Mouse (Mus musculus): ENCODE results near the gene Gipc2. TPM values are rescaled to one million over a fixed set of nuclear protein-coding genes. Genes with fewer than 3 reads are reported as not detected.

The Gipc2 gene
- polyA plus RNA-seq, 1 experiment: 9.7 TPM

DNA sequence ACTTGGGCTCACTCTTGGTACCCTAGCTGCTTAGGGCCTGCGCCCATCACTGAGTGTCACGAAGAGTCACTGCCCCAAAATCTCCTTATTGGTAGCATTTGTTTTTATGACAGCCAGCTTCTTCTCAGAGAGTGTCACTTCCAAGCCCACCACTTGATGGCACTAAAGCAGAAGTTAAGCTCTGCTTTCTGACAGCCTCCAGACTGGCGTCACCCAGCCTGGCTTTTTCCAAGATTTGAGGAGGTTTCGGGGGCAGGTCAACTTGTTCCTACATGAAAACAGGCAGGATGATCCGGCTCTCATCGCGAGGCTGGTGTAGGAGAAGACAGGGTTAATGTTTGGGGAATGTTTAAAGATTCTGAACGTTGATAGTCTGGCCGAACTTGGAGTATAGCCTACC is 54.9 kb downstream of the Gipc2 start:
- 12% methylated on average over 9 of the region's 9 CpGs for WGBS
- Histone ChIP-seq H3K4me3 (replicated peaks; ENCODE audit: insufficient read depth, low read depth, low read length) (peak overlapping the region; percentile 41), H3K4me1 (ENCODE audit: control insufficient read depth, insufficient read depth, low read length) (no peaks in the 10 kb centered on the region; the same call in 1 of the 2 replicates), H3K27me3 (ENCODE audit: control insufficient read depth, insufficient read depth, low read length) (no peaks in the 10 kb centered on the region), H3K27ac (ENCODE audit: insufficient read depth, low read length) (no peak overlapping the region)
- TF ChIP-seq CTCF (IDR thresholded peaks at IDR 0.05; ENCODE audit: borderline replicate concordance, insufficient read depth, low read depth, low read length) (peak; percentile 77), POLR2A (IDR thresholded peaks at IDR 0.05; ENCODE audit: borderline replicate concordance, insufficient read depth, low read length) (no peak)
- DNase-seq: peak; percentile 72 to 79

DNA sequence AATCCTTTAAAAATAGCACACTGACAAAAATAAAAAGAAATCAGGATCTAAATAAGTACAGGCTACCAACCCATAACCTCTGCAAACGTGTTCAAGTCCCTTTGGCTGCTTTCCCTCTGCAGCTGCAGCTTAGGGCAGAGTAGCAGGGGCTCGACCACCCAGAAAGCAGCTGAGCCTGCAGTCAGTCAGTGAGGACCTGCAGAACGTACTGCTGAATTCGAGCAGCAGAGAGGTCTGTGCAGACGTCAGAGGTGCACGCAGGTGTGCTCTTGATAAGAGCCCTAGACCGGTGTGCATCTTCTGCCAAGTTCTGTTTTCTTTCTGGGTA is 56.8 kb downstream of the Gipc2 start:
- Histone ChIP-seq H3K27me3 (ENCODE audit: control insufficient read depth, insufficient read depth, low read length) (no peaks in the 10 kb centered on the region), H3K4me1 (ENCODE audit: control insufficient read depth, insufficient read depth, low read length) (no peaks in the 10 kb centered on the region; the same call in 1 of the 2 replicates), H3K4me3 (replicated peaks; ENCODE audit: insufficient read depth, low read depth, low read length) (no peak overlapping the region), H3K27ac (ENCODE audit: insufficient read depth, low read length) (no peak overlapping the region)
- no peak for TF ChIP-seq POLR2A (IDR thresholded peaks at IDR 0.05; ENCODE audit: borderline replicate concordance, insufficient read depth, low read length)
- no peak for TF ChIP-seq CTCF (IDR thresholded peaks at IDR 0.05; ENCODE audit: borderline replicate concordance, insufficient read depth, low read depth, low read length)
- WGBS: 57% methylated on average over 7 of the region's 7 CpGs
- DNase-seq: no peak

DNA sequence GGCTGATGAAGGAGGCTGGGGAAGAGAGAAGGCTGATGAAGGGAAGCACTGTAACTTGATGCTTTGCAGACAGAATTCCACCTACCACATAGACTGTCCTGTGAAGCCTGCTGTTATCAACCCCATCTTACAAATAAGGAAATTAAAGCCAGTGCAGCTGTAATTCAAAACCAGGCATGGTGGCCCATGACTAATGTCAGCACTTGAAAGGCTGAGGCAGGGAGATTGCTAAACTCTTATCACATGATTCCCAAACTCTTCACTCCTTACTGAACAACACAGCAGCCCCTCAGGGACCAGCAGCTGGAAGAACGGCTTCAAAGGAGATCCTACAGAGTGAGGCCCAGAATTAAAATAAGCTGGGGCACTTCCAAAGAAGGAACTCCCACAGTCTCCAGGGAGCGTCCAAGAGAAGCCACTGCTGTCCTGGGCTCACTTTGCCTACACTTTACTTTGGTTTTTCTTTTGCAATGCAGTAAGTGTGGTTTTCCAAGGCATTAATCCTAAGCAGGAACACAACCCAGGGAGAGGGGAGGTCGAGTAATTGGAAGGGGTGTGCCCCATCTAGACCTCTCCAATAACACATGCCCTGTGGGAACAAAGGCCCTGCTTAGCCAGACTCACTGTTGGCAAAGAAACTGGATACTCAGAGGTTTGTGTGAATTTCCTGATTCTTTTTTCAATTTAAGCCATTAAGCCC is 57.3 kb downstream of the Gipc2 start:
- DNase-seq: no peak
- Histone ChIP-seq H3K27me3 (ENCODE audit: control insufficient read depth, insufficient read depth, low read length) (no peaks in the 10 kb centered on the region), H3K27ac (ENCODE audit: insufficient read depth, low read length) (no peak overlapping the region), H3K4me3 (replicated peaks; ENCODE audit: insufficient read depth, low read depth, low read length) (no peak overlapping the region), H3K4me1 (ENCODE audit: control insufficient read depth, insufficient read depth, low read length) (no peaks in the 10 kb centered on the region; the same call in 1 of the 2 replicates)
- TF ChIP-seq POLR2A (IDR thresholded peaks at IDR 0.05; ENCODE audit: borderline replicate concordance, insufficient read depth, low read length) (no peak), CTCF (IDR thresholded peaks at IDR 0.05; ENCODE audit: borderline replicate concordance, insufficient read depth, low read depth, low read length) (no peak)
- 50% methylated on average over 3 of the region's 3 CpGs for WGBS

DNA sequence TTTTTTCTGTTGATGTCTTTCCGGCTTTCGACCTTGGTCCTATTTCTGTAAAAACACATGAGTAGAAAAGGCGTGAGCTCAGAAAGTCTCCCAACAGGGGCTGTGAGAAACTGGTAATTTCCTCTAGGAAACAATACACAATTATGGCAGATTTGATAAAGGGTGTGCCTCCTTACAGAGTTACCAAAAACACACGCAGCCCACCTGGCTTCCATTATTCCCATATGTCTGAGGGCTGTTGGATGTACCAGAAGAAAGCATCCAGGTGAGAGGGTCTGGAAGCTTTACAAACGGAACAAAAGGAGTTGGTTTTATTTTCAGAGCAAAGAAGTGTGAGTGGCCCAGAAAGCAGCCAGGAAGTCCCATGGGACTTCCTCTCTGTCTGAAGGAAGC is 58.0 kb downstream of the Gipc2 start:
- Histone ChIP-seq H3K4me3 (replicated peaks; ENCODE audit: insufficient read depth, low read depth, low read length) (no peak overlapping the region), H3K27me3 (ENCODE audit: control insufficient read depth, insufficient read depth, low read length) (no peaks in the 10 kb centered on the region), H3K4me1 (ENCODE audit: control insufficient read depth, insufficient read depth, low read length) (no peaks in the 10 kb centered on the region; the same call in 1 of the 2 replicates), H3K27ac (ENCODE audit: insufficient read depth, low read length) (no peak overlapping the region)
- 87% methylated on average over 5 of the region's 5 CpGs for WGBS
- no peak for DNase-seq
- TF ChIP-seq CTCF (IDR thresholded peaks at IDR 0.05; ENCODE audit: borderline replicate concordance, insufficient read depth, low read depth, low read length) (no peak), POLR2A (IDR thresholded peaks at IDR 0.05; ENCODE audit: borderline replicate concordance, insufficient read depth, low read length) (no peak)

DNA sequence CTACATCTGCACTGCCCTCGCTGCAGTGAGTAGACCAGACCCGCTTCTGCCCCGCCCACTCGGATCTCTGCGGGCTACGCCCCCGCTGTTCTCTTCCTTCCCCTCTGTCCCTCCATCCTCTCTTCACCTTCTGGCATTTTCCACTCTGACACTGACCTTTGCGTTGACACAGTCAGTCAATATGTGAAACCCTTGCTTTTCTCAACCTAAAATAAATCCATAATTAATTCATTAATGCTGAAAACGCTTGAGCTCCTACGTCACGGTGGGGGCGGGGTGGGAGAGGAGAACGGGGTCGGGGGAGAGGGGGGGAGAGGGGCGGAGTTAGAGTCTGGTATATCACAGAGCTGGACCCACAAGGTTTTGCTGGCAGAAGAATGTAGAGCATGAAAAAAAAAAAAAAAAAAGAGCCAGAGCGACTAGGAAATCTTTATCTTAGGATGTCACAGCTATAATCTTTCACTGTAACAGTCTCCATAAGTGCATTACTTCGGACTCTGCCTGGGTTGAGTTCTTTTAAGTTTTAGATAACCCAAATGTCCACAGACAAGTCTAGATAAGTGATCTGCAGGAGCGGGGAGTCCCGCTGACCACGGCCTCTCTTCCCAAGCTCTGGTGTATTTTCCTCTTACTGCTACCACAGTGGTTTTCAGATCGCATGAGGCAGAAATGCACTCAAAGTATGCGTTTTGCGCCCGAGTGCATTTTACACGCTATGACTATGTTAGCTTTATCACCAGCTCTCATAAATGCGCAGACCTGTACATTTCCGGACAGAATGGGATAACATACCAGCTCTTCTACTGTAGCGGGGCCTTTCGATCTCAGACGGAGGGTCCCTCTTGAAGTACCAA is 58.7 kb downstream of the Gipc2 start:
- Histone ChIP-seq H3K27me3 (ENCODE audit: control insufficient read depth, insufficient read depth, low read length) (no peaks in the 10 kb centered on the region), H3K4me1 (ENCODE audit: control insufficient read depth, insufficient read depth, low read length) (no peaks in the 10 kb centered on the region; the same call in 1 of the 2 replicates), H3K27ac (ENCODE audit: insufficient read depth, low read length) (no peak overlapping the region), H3K4me3 (replicated peaks; ENCODE audit: insufficient read depth, low read depth, low read length) (peak overlapping the region; percentile 51)
- peak in 1 of 2 experiments; percentile 30 for DNase-seq
- no peak for TF ChIP-seq CTCF (IDR thresholded peaks at IDR 0.05; ENCODE audit: borderline replicate concordance, insufficient read depth, low read depth, low read length)
- 34% methylated on average over 30 of the region's 30 CpGs for WGBS

DNA sequence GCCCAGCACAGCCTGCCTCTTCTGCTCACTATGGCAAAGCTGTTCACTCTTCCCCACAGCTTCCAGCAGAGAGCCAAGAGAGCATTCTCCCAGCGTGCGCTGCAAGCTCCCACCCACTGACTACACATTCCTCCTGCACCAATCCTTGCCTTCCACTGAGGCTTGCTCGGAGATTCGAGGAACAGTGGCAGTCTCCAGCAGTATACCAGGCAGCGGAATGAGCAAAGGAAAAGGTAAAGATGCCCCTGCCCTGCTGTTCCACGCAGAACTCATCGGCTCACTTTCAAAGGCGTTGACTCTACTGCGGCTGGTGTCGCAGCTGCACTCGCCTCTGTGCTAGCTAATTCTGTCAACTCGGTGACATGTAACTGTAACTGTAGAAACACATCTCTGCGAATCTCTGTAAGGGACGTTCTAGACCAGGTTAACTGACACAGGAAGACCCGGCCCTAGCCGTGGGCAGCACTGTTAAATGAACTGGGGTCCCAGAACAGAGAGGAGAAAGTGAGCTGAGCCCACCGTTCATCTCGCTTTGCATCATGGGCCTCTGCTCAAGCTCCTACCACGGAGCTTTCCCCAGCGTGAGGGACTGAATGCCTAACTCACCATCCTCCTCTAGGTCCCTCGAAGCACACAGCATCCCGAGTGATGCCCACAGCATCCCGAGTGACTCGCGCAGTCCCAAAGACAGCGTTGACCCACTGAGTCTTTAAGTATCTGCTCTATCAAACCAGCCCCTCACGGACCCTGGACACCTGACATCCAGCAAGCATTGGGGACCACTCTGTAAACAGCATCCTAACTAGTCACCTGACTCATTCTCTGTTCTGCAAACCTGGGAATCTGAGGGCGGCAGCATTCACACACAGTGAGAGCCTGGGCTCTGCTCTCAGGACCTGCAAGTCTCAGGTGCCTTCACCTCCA is 59.5 kb downstream of the Gipc2 start:
- Histone ChIP-seq H3K27me3 (ENCODE audit: control insufficient read depth, insufficient read depth, low read length) (no peaks in the 10 kb centered on the region), H3K4me1 (ENCODE audit: control insufficient read depth, insufficient read depth, low read length) (no peaks in the 10 kb centered on the region; the same call in 1 of the 2 replicates), H3K27ac (ENCODE audit: insufficient read depth, low read length) (no peak overlapping the region), H3K4me3 (replicated peaks; ENCODE audit: insufficient read depth, low read depth, low read length) (peak overlapping the region; percentile 51)
- TF ChIP-seq CTCF (IDR thresholded peaks at IDR 0.05; ENCODE audit: borderline replicate concordance, insufficient read depth, low read depth, low read length) (no peak), POLR2A (IDR thresholded peaks at IDR 0.05; ENCODE audit: borderline replicate concordance, insufficient read depth, low read length) (no peak)
- WGBS: 2% methylated on average over 28 of the region's 28 CpGs
- peak; percentile 21 to 36 for DNase-seq

DNA sequence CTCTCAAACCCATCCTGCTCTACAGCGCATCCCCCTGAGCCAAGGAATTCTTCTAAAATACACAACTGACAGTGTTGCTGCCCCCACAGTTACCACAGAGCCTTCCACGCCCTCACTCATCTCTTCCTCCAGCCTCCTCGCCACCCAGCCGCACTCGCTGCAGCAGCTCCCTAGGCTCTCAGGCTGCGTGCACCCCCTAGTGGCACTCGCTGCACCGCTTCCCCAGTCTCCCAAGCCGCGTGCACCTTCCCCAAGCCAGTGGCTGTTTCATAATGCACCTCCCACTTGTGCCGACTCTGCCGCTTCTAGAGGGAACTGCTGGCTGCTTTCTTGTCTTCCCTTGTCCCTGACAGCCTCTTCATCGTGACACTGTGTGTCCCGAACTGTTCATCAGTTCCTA is 60.7 kb downstream of the Gipc2 start:
- no peak overlapping the region for H3K27ac ChIP-seq (ENCODE audit: insufficient read depth, low read length)
- H3K27me3 ChIP-seq (ENCODE audit: control insufficient read depth, insufficient read depth, low read length): no peaks in the 10 kb centered on the region
- no peaks in the 10 kb centered on the region for H3K4me1 ChIP-seq (ENCODE audit: control insufficient read depth, insufficient read depth, low read length)
- peak overlapping the region; percentile 16 for H3K4me3 ChIP-seq (replicated peaks; ENCODE audit: insufficient read depth, low read depth, low read length)
- TF ChIP-seq POLR2A (IDR thresholded peaks at IDR 0.05; ENCODE audit: borderline replicate concordance, insufficient read depth, low read length) (no peak), CTCF (IDR thresholded peaks at IDR 0.05; ENCODE audit: borderline replicate concordance, insufficient read depth, low read depth, low read length) (peak; percentile 72; the same call in 1 of the 2 replicates)
- 8% methylated on average over 14 of the region's 14 CpGs for WGBS
- peak; percentile 62 to 63 for DNase-seq

All from cerebellum, adult 2 months (tissue).